Mouse (Mus musculus): ENCODE measurements at regions not wholly inside any gene's neighbourhood (a gene's known extent, or its start where the extent isn't known, plus 50 kb on each side); places are given as distances from the start of the nearest gene placed in this dataset.

GRCm38 (mm10) chr1:174999265-175000200 lies 77.9 kb upstream of the Grem2 start:
- Histone ChIP-seq H3K4me3 (ENCODE audit: low read depth, low read length) (no peak overlapping the region), H3K27me3 (ENCODE audit: insufficient read depth, low read length) (no peaks in the 10 kb centered on the region), H3K36me3 (replicated peaks; ENCODE audit: insufficient read depth, low read length) (no peaks in the 10 kb centered on the region), H3K9ac (replicated peaks) (no peak overlapping the region), H3K4me2 (ENCODE audit: low read depth, low read length) (no peak overlapping the region), H3K27ac (ENCODE audit: low read depth) (no peak overlapping the region), H3K4me1 (ENCODE audit: insufficient read depth) (no peaks in the 10 kb centered on the region), H3K9me3 (ENCODE audit: low read length) (no peaks in the 10 kb centered on the region)
- WGBS (ENCODE audit: insufficient replicate concordance) = 56% methylated on average over 8 of the region's 8 CpGs
- ATAC-seq (0 out of 2 replicates have a peak, but pooled peaks have one; percentile 47), DNase-seq (peak; percentile 21)
- TF ChIP-seq EP300 (IDR thresholded peaks at IDR 0.05; ENCODE audit: low read depth) (no peak), CTCF (IDR thresholded peaks at IDR 0.05; ENCODE audit: low read depth) (peak; percentile 74)

DNA sequence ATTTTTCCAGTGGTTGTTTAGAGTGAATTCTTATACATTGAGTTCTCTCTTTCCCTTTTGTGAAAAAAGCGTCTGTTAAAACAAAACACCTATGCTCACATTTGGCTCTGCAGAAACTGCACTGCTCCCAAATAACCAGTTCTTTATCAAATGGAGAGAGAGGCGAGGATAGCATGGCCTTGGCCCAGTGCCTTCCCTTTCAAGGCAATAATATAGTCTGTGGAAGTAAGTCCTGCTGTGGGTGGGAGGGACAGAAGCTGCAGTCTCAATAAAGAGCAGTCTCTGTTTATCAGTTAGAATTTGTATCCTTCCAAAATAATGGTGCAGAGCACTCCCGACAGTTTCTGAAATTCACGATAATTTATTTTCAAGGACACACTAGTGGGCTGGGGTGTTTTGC lies 70.9 kb upstream of the Grem2 start:
- H3K27me3 ChIP-seq (ENCODE audit: insufficient read depth, low read length) = no peaks in the 10 kb centered on the region
- no peak overlapping the region for H3K27ac ChIP-seq (ENCODE audit: low read depth)
- ATAC-seq (no peak), DNase-seq (no peak)
- H3K9me3 ChIP-seq (ENCODE audit: low read length) = no peaks in the 10 kb centered on the region
- no peaks in the 10 kb centered on the region for H3K4me1 ChIP-seq (ENCODE audit: insufficient read depth)
- WGBS (ENCODE audit: insufficient replicate concordance) = 74% methylated on average over 4 of the region's 4 CpGs
- H3K4me3 ChIP-seq (ENCODE audit: low read depth, low read length) = no peak overlapping the region
- no peak overlapping the region for H3K4me2 ChIP-seq (ENCODE audit: low read depth, low read length)
- TF ChIP-seq CTCF (IDR thresholded peaks at IDR 0.05; ENCODE audit: low read depth) = no peak
- TF ChIP-seq EP300 (IDR thresholded peaks at IDR 0.05; ENCODE audit: low read depth) = no peak
- no peak overlapping the region for H3K9ac ChIP-seq (replicated peaks)
- H3K36me3 ChIP-seq (replicated peaks; ENCODE audit: insufficient read depth, low read length) = no peaks in the 10 kb centered on the region

DNA sequence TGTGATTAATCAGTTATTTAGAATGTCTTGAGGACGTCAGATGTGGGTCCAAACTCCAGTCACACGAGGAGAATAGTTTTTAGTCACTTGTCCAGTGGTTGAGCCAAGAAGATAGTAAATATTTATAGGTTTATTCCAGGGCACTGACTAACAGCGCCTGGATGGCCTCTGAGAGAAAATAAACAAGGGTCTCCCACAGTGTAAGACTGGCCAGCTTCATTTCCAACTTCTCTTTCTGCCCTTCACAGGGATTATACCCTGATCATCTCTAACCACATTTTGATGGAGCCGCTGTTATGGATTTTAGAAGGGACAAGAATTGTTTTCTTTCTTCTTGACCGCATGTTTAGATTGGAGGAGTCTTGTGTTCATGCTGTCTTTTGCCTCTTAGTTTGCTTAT lies 67.0 kb upstream of the Grem2 start:
- Histone ChIP-seq H3K27me3 (ENCODE audit: insufficient read depth, low read length) (no peaks in the 10 kb centered on the region), H3K4me3 (ENCODE audit: low read depth, low read length) (no peak overlapping the region), H3K9ac (replicated peaks) (no peak overlapping the region), H3K4me2 (ENCODE audit: low read depth, low read length) (no peak overlapping the region), H3K4me1 (ENCODE audit: insufficient read depth) (no peaks in the 10 kb centered on the region), H3K27ac (ENCODE audit: low read depth) (no peak overlapping the region), H3K36me3 (replicated peaks; ENCODE audit: insufficient read depth, low read length) (no peaks in the 10 kb centered on the region), H3K9me3 (ENCODE audit: low read length) (no peaks in the 10 kb centered on the region)
- TF ChIP-seq EP300 (IDR thresholded peaks at IDR 0.05; ENCODE audit: low read depth) (no peak), CTCF (IDR thresholded peaks at IDR 0.05; ENCODE audit: low read depth) (no peak)
- no peak for ATAC-seq
- no peak for DNase-seq
- 69% methylated on average over 5 of the region's 5 CpGs for WGBS (ENCODE audit: insufficient replicate concordance)

DNA sequence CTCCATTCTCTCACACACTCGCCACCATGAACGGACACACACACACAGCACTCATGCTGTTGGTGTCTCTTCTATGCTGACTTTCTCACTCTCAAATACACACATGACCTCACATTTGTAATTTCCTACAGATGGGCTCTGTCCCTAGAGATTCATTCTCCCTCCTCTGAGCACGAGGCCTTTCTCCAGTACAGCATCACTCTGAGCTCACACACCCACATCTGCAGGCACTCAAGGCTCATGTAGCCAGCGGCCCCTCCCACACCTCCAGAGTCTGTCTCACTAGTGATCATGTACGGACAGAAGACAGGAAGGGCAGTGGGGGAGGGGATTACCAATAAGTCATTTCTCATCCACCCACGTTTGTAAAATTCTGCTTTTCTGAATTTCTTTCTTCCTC lies 50.3 kb upstream of the Grem2 start:
- ATAC-seq (no peak), DNase-seq (no peak)
- H3K9me3 ChIP-seq (ENCODE audit: low read length) = no peaks in the 10 kb centered on the region
- WGBS (ENCODE audit: insufficient replicate concordance) = 66% methylated on average over 6 of the region's 6 CpGs
- H3K9ac ChIP-seq (replicated peaks) = no peak overlapping the region
- H3K4me3 ChIP-seq (ENCODE audit: low read depth, low read length) = no peak overlapping the region
- no peaks in the 10 kb centered on the region for H3K27me3 ChIP-seq (ENCODE audit: insufficient read depth, low read length)
- TF ChIP-seq CTCF (IDR thresholded peaks at IDR 0.05; ENCODE audit: low read depth) (no peak), EP300 (IDR thresholded peaks at IDR 0.05; ENCODE audit: low read depth) (no peak)
- H3K4me2 ChIP-seq (ENCODE audit: low read depth, low read length) = no peak overlapping the region
- no peaks in the 10 kb centered on the region for H3K4me1 ChIP-seq (ENCODE audit: insufficient read depth)
- H3K27ac ChIP-seq (ENCODE audit: low read depth) = no peak overlapping the region
- no peaks in the 10 kb centered on the region for H3K36me3 ChIP-seq (replicated peaks; ENCODE audit: insufficient read depth, low read length)

Measured in liver, postnatal 0 days (tissue).